Mouse (Mus musculus): Measurements from ENCODE around the gene Hfe.
"Not testable (repeated sequence)": the region's sequence is repeated elsewhere in the genome, so short reads cannot be mapped to it uniquely, and the experiment has no call there.

Gene Hfe

DNA sequence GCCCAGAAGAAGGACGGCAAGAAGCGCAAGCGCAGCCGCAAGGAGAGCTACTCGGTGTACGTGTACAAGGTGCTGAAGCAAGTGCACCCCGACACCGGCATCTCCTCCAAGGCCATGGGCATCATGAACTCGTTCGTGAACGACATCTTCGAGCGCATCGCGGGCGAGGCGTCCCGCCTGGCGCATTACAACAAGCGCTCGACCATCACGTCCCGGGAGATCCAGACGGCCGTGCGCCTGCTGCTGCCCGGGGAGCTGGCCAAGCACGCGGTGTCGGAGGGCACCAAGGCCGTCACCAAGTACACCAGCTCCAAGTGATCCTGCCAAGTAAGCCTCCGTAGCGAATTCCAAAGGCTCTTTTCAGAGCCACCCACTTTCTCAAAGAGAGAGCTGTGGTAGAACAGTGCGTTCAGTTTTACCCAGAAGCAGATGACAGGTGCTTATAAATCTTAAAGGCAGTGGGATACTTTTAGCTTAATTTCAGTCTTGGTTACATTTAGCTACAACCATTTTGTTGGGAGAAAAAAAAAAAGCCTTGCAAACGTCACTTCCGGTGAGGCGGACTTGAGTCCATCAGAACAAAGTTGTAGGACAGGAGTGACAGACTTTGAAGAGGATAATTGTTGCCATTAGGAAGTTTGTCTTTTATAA lies 26.2 kb downstream of the Hfe start:
- DNase-seq = peak in 1 of 2 experiments; percentile 26

GRCm38 (mm10) chr13:23683755-23684281 lies 26.8 kb downstream of the Hfe start, which contains the start of the genes Hist1h2ac and Hist1h2bc:
Gene Hist1h2ac (minus strand): TSS chr13:23683948.
Gene Hist1h2bc (plus strand): TSS chr13:23684199.
- DNase-seq = peak; percentile 65 to 66

- DNase-seq = not testable (repeated sequence)
These were observed 27.5 kb downstream of the Hfe start for GRCm38 (mm10) chr13:23682947-23683754.

DNA sequence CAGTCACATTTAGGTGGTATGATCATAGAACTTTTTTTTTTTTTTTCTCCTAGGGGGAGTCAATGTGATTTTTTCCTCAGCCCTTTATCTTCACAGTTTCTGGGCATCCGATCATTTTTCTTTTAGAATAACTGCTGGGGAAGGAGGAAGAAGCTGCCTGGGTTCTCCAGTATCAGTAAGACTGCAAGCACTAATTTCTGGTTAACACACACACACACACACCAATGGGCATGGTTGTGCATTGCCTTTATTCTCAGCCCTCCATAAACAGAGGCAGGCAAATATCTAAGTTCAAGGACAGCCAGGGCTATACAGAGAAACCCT lies 28.1 kb downstream of the Hfe start:
- no peak for DNase-seq

GRCm38 (mm10) chr13:23681990-23682582 lies 28.6 kb downstream of the Hfe start:
- no peak for DNase-seq

GRCm38 (mm10) chr13:23662536-23662935 lies 48.1 kb downstream of the Hfe start:
- DNase-seq = no peak

GRCm38 (mm10) chr13:23659636-23660366 lies 50.9 kb downstream of the Hfe start:
- DNase-seq = no peak
